Mouse (Mus musculus) cortical plate, adult 2 months (tissue): ENCODE data around the gene Il22ra2. TPM values are rescaled to one million over a fixed set of nuclear protein-coding genes. Genes with fewer than 3 reads are reported as not detected.
"Not testable (repeated sequence)": the region's sequence is repeated elsewhere in the genome, so short reads cannot be mapped to it uniquely, and the experiment has no call there.

Experiments
- H3K27ac ChIP-seq: fragments of 200-500 bp; 2 replicates; pipeline ENCODE4 v1.5.1; 2012; ENCODE audit warnings: low read length, control low read depth, inconsistent platforms; ENCODE audit not compliant: insufficient read depth
- H3K4me1 ChIP-seq: fragments of 200-500 bp; 2 replicates; pipeline ENCODE4 v1.6.1; 2011; ENCODE audit warnings: low read length; ENCODE audit not compliant: control insufficient read depth, insufficient read depth
- H3K4me3 ChIP-seq: fragments of 200-500 bp; 2 replicates; pipeline ENCODE4 v1.5.1; 2011; ENCODE audit warnings: mild to moderate bottlenecking, low read length, control low read depth; ENCODE audit not compliant: insufficient read depth
- CTCF ChIP-seq: fragments of 200-500 bp; IDR thresholded peaks from 2 replicates; pipeline ENCODE4 v1.5.1; 2011; ENCODE audit warnings: mild to moderate bottlenecking, control low read depth, low read length; ENCODE audit not compliant: insufficient read depth; ENCODE audit errors: extremely low read depth
- POLR2A ChIP-seq: fragments of 200-500 bp; IDR thresholded peaks from 2 replicates; pipeline ENCODE4 v1.6.1; 2011; ENCODE audit warnings: mild to moderate bottlenecking, low read length, control low read depth; ENCODE audit not compliant: insufficient read depth; ENCODE audit errors: extremely low read depth
- polyA plus RNA-seq: library from polyadenylated mRNA; depleted of rRNA; stranded (reverse); fragments of >200 nt; gene quantifications from 2 replicates; pipeline ENCODE4 v1.2.3, GENCODE M21; 2012

The Il22ra2 gene
- polyA plus RNA-seq, 1 experiment, result not detected

DNA sequence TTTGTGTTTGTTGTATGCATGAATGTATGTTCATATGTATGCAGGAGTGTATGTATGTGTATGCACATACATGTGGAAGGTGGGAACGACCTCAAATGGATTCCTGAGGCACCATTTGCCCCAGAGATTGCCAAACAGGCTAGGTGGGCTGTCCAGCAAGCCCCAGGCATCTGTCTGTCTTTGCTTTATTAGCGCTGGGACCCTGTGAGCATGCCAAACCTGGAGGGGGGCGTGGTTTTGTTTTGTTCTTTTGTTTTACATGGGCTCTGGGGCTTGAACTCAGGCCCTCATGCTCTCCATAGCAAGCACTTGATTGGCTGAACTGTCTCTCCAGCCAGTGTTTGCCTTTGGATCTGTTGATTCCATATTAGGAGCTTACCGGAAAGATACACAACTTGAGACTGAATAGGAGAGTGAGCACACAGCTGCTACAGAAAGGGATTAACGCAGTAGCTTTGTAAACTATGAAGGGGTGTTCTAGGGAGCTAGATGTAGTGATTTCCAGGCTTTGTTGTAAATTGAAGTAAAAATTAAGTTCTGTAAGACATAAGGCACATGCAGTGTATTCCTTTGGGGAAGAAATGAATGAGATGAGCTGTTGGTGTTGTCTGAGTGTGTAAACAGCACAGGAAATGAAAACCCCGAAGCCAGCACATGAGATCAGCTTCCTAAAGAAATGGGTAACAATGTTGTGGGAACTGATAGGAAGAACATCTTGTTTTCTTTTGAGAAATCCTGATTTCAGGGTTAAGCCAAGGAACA is 22.3 kb upstream of the Il22ra2 start:
- Histone ChIP-seq H3K4me3 (no peak overlapping the region), H3K27ac (no peak overlapping the region), H3K4me1 (peaks cover 3% of the 10 kb centered on the region; the same call in 1 of the 2 replicates)
- no peak for TF ChIP-seq POLR2A
- TF ChIP-seq CTCF, result no peak

DNA sequence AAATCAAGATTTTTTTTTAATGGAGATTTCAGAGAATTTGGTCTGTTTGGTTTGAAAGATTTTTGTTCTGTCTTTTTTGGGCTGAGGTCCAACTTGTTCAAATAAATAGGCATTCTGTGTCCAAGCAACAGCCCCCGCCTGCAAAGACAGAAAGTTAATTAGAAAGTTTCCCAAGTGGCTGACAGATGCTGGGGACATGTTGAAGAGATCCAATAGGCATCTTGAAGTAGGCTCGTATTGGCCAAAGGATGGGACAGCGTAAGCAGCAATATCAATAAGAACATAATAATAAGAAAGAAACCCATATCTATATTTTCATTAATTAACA is 21.7 kb upstream of the Il22ra2 start:
- TF ChIP-seq POLR2A (no peak), CTCF (no peak)
- H3K27ac ChIP-seq, result no peak overlapping the region
- H3K4me3 ChIP-seq, result no peak overlapping the region
- H3K4me1 ChIP-seq, result peaks cover 3% of the 10 kb centered on the region; the same call in 1 of the 2 replicates

DNA sequence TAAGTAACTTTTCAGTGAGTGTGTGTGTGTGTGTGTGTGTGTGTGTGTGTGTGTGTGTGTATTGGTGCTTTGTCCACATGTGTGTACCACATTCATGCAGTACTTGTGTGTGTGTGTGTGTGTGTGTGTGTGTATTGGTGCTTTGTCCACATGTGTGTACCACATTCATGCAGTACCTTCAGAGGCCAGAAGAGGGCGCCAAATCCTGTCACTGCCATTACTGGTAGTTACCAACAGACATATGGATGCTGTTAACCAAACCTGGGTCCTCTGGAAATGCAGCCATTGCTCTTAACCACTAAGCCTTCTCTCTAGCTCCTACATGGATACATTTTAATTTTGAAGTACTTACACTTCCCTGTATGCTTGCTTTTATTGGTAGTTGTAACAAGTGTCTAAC is 20.3 kb upstream of the Il22ra2 start:
- H3K4me1 ChIP-seq, H3K27ac ChIP-seq, H3K4me3 ChIP-seq: not testable (repeated sequence)
- TF ChIP-seq CTCF, result peak; percentile 28; the same call in 1 of the 2 replicates

DNA sequence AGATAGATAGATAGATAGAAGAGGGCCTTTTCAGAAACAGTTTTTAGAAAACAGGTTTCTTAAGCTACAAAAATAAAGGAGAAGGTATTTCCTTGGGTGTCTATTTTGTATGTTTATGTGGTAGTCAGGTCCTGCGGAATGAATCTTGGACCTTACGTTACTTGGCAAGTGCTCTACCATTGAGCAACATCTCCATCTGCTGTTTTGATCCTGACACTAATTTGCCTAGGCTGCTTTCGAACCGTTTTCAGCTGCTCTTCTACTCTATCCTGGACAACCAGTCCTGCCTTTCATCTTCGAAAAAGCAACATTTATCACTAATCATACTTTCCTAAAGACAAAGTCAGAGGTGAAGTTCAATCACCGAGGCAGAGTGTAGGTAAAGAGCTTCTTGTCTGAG is 18.6 kb upstream of the Il22ra2 start:
- Histone ChIP-seq H3K4me3 (no peak overlapping the region), H3K27ac (no peak overlapping the region), H3K4me1 (no peaks in the 10 kb centered on the region)
- TF ChIP-seq CTCF (no peak), POLR2A (no peak)

DNA sequence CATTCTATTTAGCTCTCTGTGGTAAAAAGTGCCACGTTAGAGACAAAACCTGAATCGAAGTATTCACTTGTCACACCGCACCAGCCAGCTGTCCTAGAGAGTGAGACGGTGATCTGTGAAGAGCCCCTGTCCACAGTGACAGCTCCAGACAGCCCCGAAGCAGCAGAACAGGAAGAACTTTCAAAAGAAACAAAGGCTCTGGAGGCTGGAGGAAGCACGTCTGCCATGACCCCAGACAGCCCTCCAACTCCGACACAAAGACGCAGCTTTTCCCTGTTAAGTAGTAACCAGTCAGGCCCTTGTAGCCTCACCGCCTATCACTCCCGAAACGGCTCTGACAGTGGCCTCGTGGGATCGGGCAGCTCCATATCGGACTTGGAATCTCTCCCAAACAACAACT is 12.7 kb upstream of the Il22ra2 start:
- Histone ChIP-seq H3K4me1 (no peaks in the 10 kb centered on the region), H3K27ac (no peak overlapping the region), H3K4me3 (no peak overlapping the region)
- TF ChIP-seq POLR2A, result no peak
- TF ChIP-seq CTCF, result no peak

DNA sequence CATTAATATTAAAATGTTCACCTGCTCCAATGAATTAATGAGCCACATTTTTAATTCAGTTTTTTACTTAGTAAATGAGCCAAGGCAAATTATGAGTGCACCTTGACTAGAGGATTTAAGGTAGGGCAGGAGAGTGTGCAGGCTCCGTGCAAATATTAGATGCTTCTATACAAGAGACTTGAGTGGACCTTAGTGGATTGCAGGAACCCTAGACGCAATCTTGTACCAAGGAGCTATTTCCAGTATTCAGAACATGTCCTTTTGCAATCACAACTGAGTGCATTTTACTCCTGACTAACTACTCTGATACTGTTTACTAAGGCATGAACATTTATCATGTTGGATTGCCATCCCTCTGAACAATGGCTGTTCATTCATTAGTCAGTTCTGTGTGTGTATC is 10.2 kb upstream of the Il22ra2 start:
- no peak overlapping the region for H3K4me3 ChIP-seq
- H3K4me1 ChIP-seq, result no peaks in the 10 kb centered on the region
- TF ChIP-seq CTCF, result no peak
- TF ChIP-seq POLR2A, result no peak
- H3K27ac ChIP-seq, result no peak overlapping the region

DNA sequence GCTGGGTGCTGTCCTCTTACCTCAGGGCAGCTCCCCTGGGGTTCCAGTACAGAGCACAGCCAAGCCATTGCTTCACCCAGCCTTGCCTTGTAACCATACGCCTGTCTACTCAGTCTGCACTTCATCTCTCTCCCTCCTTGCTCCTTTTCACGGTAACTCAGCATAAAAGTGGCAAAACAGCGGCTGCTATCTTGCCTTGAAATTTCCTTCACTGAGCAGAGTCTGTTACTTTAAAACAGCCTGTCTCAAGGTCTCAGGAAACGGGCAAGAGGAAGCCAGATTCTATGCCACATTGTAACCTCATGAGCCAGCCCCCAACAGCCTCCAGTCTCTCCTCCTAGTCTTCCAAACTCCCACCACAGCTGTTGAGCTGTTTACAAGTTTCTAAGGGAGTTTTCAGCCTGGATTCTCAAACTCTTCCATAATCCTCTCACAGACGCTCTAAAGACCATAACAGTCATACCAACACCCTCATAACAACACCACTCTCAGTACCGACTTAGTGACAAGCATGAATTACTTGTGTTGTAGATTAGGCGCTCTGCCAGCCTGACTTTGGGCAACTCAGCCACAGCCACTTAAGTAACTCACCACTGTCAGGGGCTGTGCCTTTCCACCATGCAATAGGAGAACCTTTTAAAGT is 8.6 kb upstream of the Il22ra2 start:
- Histone ChIP-seq H3K4me1 (no peaks in the 10 kb centered on the region), H3K4me3 (no peak overlapping the region), H3K27ac (no peak overlapping the region)
- TF ChIP-seq POLR2A (no peak), CTCF (no peak)

DNA sequence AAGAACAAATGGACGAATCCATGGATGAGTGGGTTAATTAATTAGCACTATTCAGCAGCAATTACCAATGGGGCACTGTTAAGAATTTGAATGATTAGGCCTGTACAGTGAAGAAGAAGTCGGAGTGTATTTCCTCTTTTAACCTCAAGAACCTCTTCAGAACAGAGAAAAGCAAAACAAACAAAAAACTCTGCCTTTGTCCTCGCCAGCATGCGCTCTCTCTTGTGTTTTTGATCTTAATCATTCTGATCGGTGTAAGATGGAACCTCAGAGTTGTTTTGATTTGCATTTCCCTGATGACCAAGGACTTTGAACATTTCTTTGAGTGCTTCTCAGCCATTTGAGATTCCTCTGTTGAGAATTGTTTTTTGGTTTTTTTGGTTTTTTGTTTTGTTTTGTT is 2.1 kb upstream of the Il22ra2 start:
- TF ChIP-seq CTCF (no peak), POLR2A (no peak)
- H3K4me3 ChIP-seq, result no peak overlapping the region
- H3K27ac ChIP-seq, result no peak overlapping the region
- H3K4me1 ChIP-seq, result no peaks in the 10 kb centered on the region

DNA sequence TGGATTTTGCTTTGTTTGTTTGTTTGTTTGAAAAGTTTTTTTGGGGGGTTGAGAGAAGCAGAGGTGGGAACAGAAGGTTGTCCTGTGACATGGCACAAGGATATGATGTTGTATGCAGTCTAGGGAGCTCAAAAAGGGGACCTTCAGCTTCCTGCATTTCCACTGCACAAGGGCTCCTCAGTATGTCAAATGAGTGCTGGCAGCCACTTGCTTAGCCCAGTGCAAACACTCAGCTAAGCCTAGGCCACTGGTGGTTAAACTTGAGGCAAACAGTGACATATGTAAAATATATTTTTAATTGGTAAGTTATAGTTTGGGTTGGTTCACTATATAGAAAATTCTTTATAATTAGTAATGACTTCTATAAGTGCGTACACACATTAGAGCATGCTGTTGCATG is 2.8 kb downstream of the Il22ra2 start:
- H3K4me3 ChIP-seq, result no peak overlapping the region
- H3K27ac ChIP-seq, result no peak overlapping the region
- no peak for TF ChIP-seq CTCF
- no peak for TF ChIP-seq POLR2A

DNA sequence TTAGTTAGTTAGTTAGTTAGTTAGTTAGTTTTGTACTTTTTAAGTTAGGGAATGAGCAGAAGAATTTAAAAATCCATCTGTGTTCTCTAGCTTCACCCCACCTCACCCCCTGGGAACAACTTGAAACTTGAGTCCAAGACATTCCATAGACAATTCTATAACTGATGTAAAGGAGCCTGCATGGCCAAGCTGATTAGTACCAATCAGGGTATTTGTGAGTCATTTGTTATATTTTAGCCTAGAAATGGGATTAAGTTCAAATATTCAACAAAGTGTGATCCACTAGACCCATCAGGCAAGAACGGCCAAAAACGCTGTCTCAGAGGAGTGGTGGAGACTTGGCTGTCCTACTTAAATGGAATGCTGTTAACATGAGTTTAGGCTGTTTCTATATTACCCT is 5.5 kb downstream of the Il22ra2 start:
- Histone ChIP-seq H3K4me1 (no peaks in the 10 kb centered on the region), H3K27ac (no peak overlapping the region), H3K4me3 (no peak overlapping the region)
- TF ChIP-seq CTCF (no peak), POLR2A (no peak)

More for the DNA sequence above, 2.8 kb downstream of the Il22ra2 start:
- no peaks in the 10 kb centered on the region for H3K4me1 ChIP-seq

DNA sequence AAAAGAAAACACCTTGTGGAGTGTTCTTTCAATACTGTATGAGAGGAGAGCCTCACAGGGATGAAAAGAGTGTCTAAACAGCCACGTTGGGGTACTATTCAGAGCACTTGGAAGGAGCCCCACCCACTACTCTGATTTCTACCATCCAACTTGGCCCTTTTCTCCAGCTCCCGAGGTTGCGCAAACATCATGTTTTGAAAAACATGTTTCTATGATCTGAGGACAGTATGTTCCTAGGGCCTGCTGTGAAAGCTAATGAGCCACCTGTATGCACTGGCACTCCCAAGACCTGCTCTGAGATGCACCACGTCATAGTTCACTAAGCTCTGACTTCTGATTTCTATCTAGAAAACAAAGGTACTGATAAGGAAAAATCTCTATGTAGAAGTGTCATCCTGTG is 6.0 kb downstream of the Il22ra2 start:
- no peak for TF ChIP-seq POLR2A
- no peak overlapping the region for H3K27ac ChIP-seq
- H3K4me3 ChIP-seq, result no peak overlapping the region
- H3K4me1 ChIP-seq, result no peaks in the 10 kb centered on the region
